Mouse (Mus musculus) T-helper 1 cell (primary cell): ENCODE measurements around the gene Tent5c.

Experiments
- in situ Hi-C: fragments of 300-600 bp; cut with MboI, MseI; formaldehyde crosslinking; loops from one replicate; pipeline ENCODE4 v1.15.1; 2025; ENCODE audit warnings: high pct_unique_total_duplicates

Tent5c gene

GRCm38 (mm10) chr3:100489133-100490009 lies at the start of gene Tent5c:
Gene Tent5c (minus strand): TSS chr3:100489324.
- in situ Hi-C loops = loop anchor here (5.0 to 25.0 kb wide), 3 partner anchors 47 to 798 kb away; partner anchors contain the start of genes Cd2 and Man1a2

- in situ Hi-C loops = no loop called here
Measured at GRCm38 (mm10) chr3:100536686-100537085, 47.6 kb upstream of the Tent5c start.

GRCm38 (mm10) chr3:100535902-100536301 lies 46.8 kb upstream of the Tent5c start:
- in situ Hi-C loops = no loop called here

- in situ Hi-C loops = no loop called here
Measured at GRCm38 (mm10) chr3:100535298-100535697, 46.2 kb upstream of the Tent5c start.

GRCm38 (mm10) chr3:100534394-100534793 lies 45.3 kb upstream of the Tent5c start:
- in situ Hi-C loops = no loop called here

- in situ Hi-C loops = no loop called here
Measured at GRCm38 (mm10) chr3:100533429-100533828, 44.3 kb upstream of the Tent5c start.

GRCm38 (mm10) chr3:100530919-100531318 lies 41.8 kb upstream of the Tent5c start:
- in situ Hi-C loops = no loop called here

GRCm38 (mm10) chr3:100530244-100530788 lies 41.2 kb upstream of the Tent5c start:
- in situ Hi-C loops = no loop called here

- in situ Hi-C loops = no loop called here
Measured at GRCm38 (mm10) chr3:100522671-100523070, 33.5 kb upstream of the Tent5c start.

- in situ Hi-C loops = no loop called here
Measured at GRCm38 (mm10) chr3:100521626-100522025, 32.5 kb upstream of the Tent5c start.

GRCm38 (mm10) chr3:100515754-100516141 lies 26.6 kb upstream of the Tent5c start:
- in situ Hi-C loops = no loop called here

- in situ Hi-C loops = no loop called here
Measured at GRCm38 (mm10) chr3:100515093-100515753, 26.1 kb upstream of the Tent5c start.

- in situ Hi-C loops = no loop called here
Measured at GRCm38 (mm10) chr3:100507174-100507573, 18.1 kb upstream of the Tent5c start.

GRCm38 (mm10) chr3:100506715-100507114 lies 17.6 kb upstream of the Tent5c start:
- in situ Hi-C loops = no loop called here

- in situ Hi-C loops = no loop called here
Measured at GRCm38 (mm10) chr3:100503882-100504281, 14.8 kb upstream of the Tent5c start.

GRCm38 (mm10) chr3:100502516-100502915 lies 13.4 kb upstream of the Tent5c start:
- in situ Hi-C loops = no loop called here

GRCm38 (mm10) chr3:100501899-100502298 lies 12.8 kb upstream of the Tent5c start:
- in situ Hi-C loops = no loop called here

- in situ Hi-C loops = loop anchor here (25.0 kb wide), 1 partner anchor 791 kb away; the partner anchor contains the start of gene Cd2
Measured at GRCm38 (mm10) chr3:100496081-100496480, 7.0 kb upstream of the Tent5c start.

- in situ Hi-C loops = loop anchor here (25.0 kb wide), 1 partner anchor 792 kb away; the partner anchor contains the start of gene Cd2
Measured at GRCm38 (mm10) chr3:100495456-100495855, 6.3 kb upstream of the Tent5c start.

GRCm38 (mm10) chr3:100494912-100495311 lies 5.8 kb upstream of the Tent5c start:
- in situ Hi-C loops = loop anchor here (25.0 kb wide), 1 partner anchor 792 kb away; the partner anchor contains the start of gene Cd2

- in situ Hi-C loops = loop anchor here (25.0 kb wide), 1 partner anchor 797 kb away; the partner anchor contains the start of gene Cd2
Measured at GRCm38 (mm10) chr3:100490010-100490300, 831 bp upstream of the Tent5c start.
